Mouse (Mus musculus): ENCODE measurements around the gene Tcirg1. TPM values are rescaled to one million over a fixed set of nuclear protein-coding genes. Genes with fewer than 3 reads are reported as not detected.

The Tcirg1 gene
- 66.4 TPM for polyA plus RNA-seq (2017; shearing (Covaris generic))

GRCm38 (mm10) chr19:3906795-3907786 lies at the start of gene Tcirg1:
Tcirg1 (minus strand) TSS chr19:3907133.

GRCm38 (mm10) chr19:3935032-3935895 lies 28.3 kb upstream of the Tcirg1 start, which contains the start of gene Unc93b1:
Unc93b1 (plus strand) TSS chr19:3935186.

GRCm38 (mm10) chr19:3929211-3929941 lies 22.4 kb upstream of the Tcirg1 start, which contains the start of gene Aldh3b1:
Aldh3b1 (minus strand) TSS chr19:3929808.

GRCm38 (mm10) chr19:3912337-3913204 lies 5.6 kb upstream of the Tcirg1 start, which contains the start of gene Ndufs8:
Ndufs8 (minus strand) TSS chr19:3912774.

GRCm38 (mm10) chr19:3851502-3851962 lies 55.4 kb downstream of the Tcirg1 start, which contains the start of gene Chka:
Chka (plus strand) TSS chr19:3851773.

Other genes with a start within 250 kb of the Tcirg1 start
- gene Lrp5, start 220.6 kb downstream of the Tcirg1 start, polyA plus RNA-seq (2017; shearing (Covaris generic)) = 1.1 TPM
- 28.5 TPM for gene 1810055G02Rik, start 198.8 kb downstream of the Tcirg1 start, polyA plus RNA-seq (2017; shearing (Covaris generic))
- gene Kmt5b, start 139.7 kb downstream of the Tcirg1 start, polyA plus RNA-seq (2017; shearing (Covaris generic)) = 69.6 TPM
- gene Chka, start 55.4 kb downstream of the Tcirg1 start, polyA plus RNA-seq (2017; shearing (Covaris generic)) = 27.0 TPM
- gene Ndufs8, start 5.6 kb upstream of the Tcirg1 start, polyA plus RNA-seq (2017; shearing (Covaris generic)) = 118 TPM
- 0.20 TPM for gene Aldh3b1, start 22.7 kb upstream of the Tcirg1 start, polyA plus RNA-seq (2017; shearing (Covaris generic))
- 37.0 TPM for gene Unc93b1, start 28.1 kb upstream of the Tcirg1 start, polyA plus RNA-seq (2017; shearing (Covaris generic))
- gene Aldh3b3, start 51.5 kb upstream of the Tcirg1 start, polyA plus RNA-seq (2017; shearing (Covaris generic)) = 0.29 TPM
- gene Aldh3b2, start 65.2 kb upstream of the Tcirg1 start, polyA plus RNA-seq (2017; shearing (Covaris generic)) = not detected
- gene Acy3, start 79.4 kb upstream of the Tcirg1 start, polyA plus RNA-seq (2017; shearing (Covaris generic)) = not detected
- not detected for gene Tbx10, start 85.6 kb upstream of the Tcirg1 start, polyA plus RNA-seq (2017; shearing (Covaris generic))
- 12.7 TPM for gene Nudt8, start 93.4 kb upstream of the Tcirg1 start, polyA plus RNA-seq (2017; shearing (Covaris generic))
- gene Gm49405, start 93.5 kb upstream of the Tcirg1 start, polyA plus RNA-seq (2017; shearing (Covaris generic)) = 0.85 TPM
- 2.1 TPM for gene Doc2g, start 96.2 kb upstream of the Tcirg1 start, polyA plus RNA-seq (2017; shearing (Covaris generic))
- gene Ndufv1, start 105.7 kb upstream of the Tcirg1 start, polyA plus RNA-seq (2017; shearing (Covaris generic)) = 109 TPM
- 392 TPM for gene Gstp1, start 130.9 kb upstream of the Tcirg1 start, polyA plus RNA-seq (2017; shearing (Covaris generic))
- gene Gstp2, start 138.9 kb upstream of the Tcirg1 start, polyA plus RNA-seq (2017; shearing (Covaris generic)) = not detected
- 42.6 TPM for gene Gstp3, start 152.4 kb upstream of the Tcirg1 start, polyA plus RNA-seq (2017; shearing (Covaris generic))
- gene Cabp2, start 174.4 kb upstream of the Tcirg1 start, polyA plus RNA-seq (2017; shearing (Covaris generic)) = not detected
- gene Cdk2ap2, start 190.0 kb upstream of the Tcirg1 start, polyA plus RNA-seq (2017; shearing (Covaris generic)) = 550 TPM
- 224 TPM for gene Pitpnm1, start 192.9 kb upstream of the Tcirg1 start, polyA plus RNA-seq (2017; shearing (Covaris generic))
- 157 TPM for gene Aip, start 218.7 kb upstream of the Tcirg1 start, polyA plus RNA-seq (2017; shearing (Covaris generic))
- gene Gpr152, start 232.7 kb upstream of the Tcirg1 start, polyA plus RNA-seq (2017; shearing (Covaris generic)) = not detected
- gene Cabp4, start 236.9 kb upstream of the Tcirg1 start, polyA plus RNA-seq (2017; shearing (Covaris generic)) = not detected
- 214 TPM for gene Coro1b, start 241.5 kb upstream of the Tcirg1 start, polyA plus RNA-seq (2017; shearing (Covaris generic))
- 375 TPM for gene Ptprcap, start 246.5 kb upstream of the Tcirg1 start, polyA plus RNA-seq (2017; shearing (Covaris generic))